Mouse (Mus musculus): ENCODE data around the gene Eef1akmt2. TPM values are rescaled to one million over a fixed set of nuclear protein-coding genes. Genes with fewer than 3 reads are reported as not detected.

Gene Eef1akmt2
- polyA plus RNA-seq, 1 experiment from 2014 or later: 42.0 TPM

- H3K9ac ChIP-seq (ENCODE audit: low read length): no peak overlapping the region
- H3K36me3 ChIP-seq (ENCODE audit: control insufficient read depth, insufficient read depth, low read length): peaks cover 24% of the 10 kb centered on the region
- no peak for ATAC-seq (ENCODE audit: insufficient number of reproducible peaks, insufficient read depth, low FRiP score, low read depth)
- 81% methylated on average over 1 of the region's 1 CpGs for WGBS
- H3K27ac ChIP-seq (replicated peaks in 1 of 2; ENCODE audit: control insufficient read depth in 1 of 2, insufficient read depth in 1 of 2, low read depth in 2 of 2, low read length in 2 of 2): no peak overlapping the region
- H3K9me3 ChIP-seq (ENCODE audit: control insufficient read depth, low read length): no peaks in the 10 kb centered on the region
- H3K4me1 ChIP-seq (ENCODE audit: control insufficient read depth in 2 of 2, insufficient read depth in 2 of 2, low read length in 2 of 2): peaks cover 36 to 63% of the 10 kb centered on the region in 2 experiments
- H3K4me2 ChIP-seq (ENCODE audit: low read length): no peak overlapping the region
- H3K4me3 ChIP-seq (ENCODE audit: control insufficient read depth in 1 of 2, insufficient read depth in 1 of 2, low read depth in 1 of 2, low read length in 2 of 2): no peak overlapping the region
- H3K27me3 ChIP-seq (ENCODE audit: control insufficient read depth, insufficient read depth, low read length): no peaks in the 10 kb centered on the region
Observed at GRCm38 (mm10) chr7:132777728-132778453, 74.6 kb downstream of the Eef1akmt2 start.

Other genes with a start within 250 kb of the Eef1akmt2 start
- gene Lhpp, start 242.0 kb downstream of the Eef1akmt2 start, polyA plus RNA-seq (2014; fragmentation: Nextera tagmentation; extraction: Ambion mirVana): 29.7 and 35.0 TPM in 2 replicates
- 15.4 and 15.6 TPM in 2 replicates for gene Fam53b, start 38.8 kb downstream of the Eef1akmt2 start, polyA plus RNA-seq (2014; fragmentation: Nextera tagmentation; extraction: Ambion mirVana)
- 29.4 and 33.0 TPM in 2 replicates for gene Abraxas2, start 6.6 kb upstream of the Eef1akmt2 start, polyA plus RNA-seq (2014; fragmentation: Nextera tagmentation; extraction: Ambion mirVana)
- gene Zranb1, start 78.5 kb upstream of the Eef1akmt2 start, polyA plus RNA-seq (2014; fragmentation: Nextera tagmentation; extraction: Ambion mirVana): 12.5 and 13.6 TPM in 2 replicates